Mouse (Mus musculus) midbrain, postnatal 0 days (tissue): Measurements from ENCODE around the gene Pfn4. TPM values are rescaled to one million over a fixed set of nuclear protein-coding genes. Genes with fewer than 3 reads are reported as not detected.

Experiments used
- ATAC-seq: fragments of 200-750 bp; cut with Nextera tagmentation; 2 replicates; pipeline ENCODE4 v1.8.0; 2017; ENCODE audit warnings: moderate number of reproducible peaks, mild to moderate bottlenecking, moderate TSS enrichment, moderate library complexity; ENCODE audit not compliant: low FRiP score
- DNase-seq: peaks from one replicate; pipeline ENCODE4 v3.0.0-alpha.2; 2015; ENCODE audit warnings: low spot score
- H3K27ac ChIP-seq: fragments of 300-500 bp; sonication (generic); 2 replicates; pipeline ENCODE4 v1.5.1; 2014; ENCODE audit warnings: low read depth, mild to moderate bottlenecking, low read length, mixed read lengths
- H3K27me3 ChIP-seq: fragments of 300-500 bp; sonication (generic); 2 replicates; pipeline ENCODE4 v1.6.1; 2014; ENCODE audit warnings: low read length, control low read depth, mixed read lengths; ENCODE audit not compliant: insufficient read depth
- H3K36me3 ChIP-seq: fragments of 300-500 bp; sonication (generic); 2 replicates; pipeline ENCODE4 v1.6.1; 2014; ENCODE audit warnings: low read length, control low read depth, mixed read lengths; ENCODE audit not compliant: insufficient read depth
- H3K4me1 ChIP-seq: fragments of 300-500 bp; sonication (generic); 2 replicates; pipeline ENCODE4 v1.6.1; 2014; ENCODE audit warnings: mild to moderate bottlenecking, control low read depth, antibody characterized with exemption, low read length, mixed read lengths; ENCODE audit not compliant: insufficient read depth
- H3K4me2 ChIP-seq: fragments of 300-500 bp; sonication (generic); 2 replicates; pipeline ENCODE4 v1.6.1; 2014; ENCODE audit warnings: low read depth, mild to moderate bottlenecking, low read length, mixed read lengths; ENCODE audit not compliant: poor library complexity, severe bottlenecking
- H3K4me3 ChIP-seq: fragments of 300-500 bp; sonication (generic); 2 replicates; pipeline ENCODE4 v1.5.1; 2014; ENCODE audit warnings: low read depth, mild to moderate bottlenecking, low read length, moderate library complexity
- H3K9ac ChIP-seq: fragments of 300-500 bp; sonication (generic); replicated peaks from 2 replicates; pipeline ENCODE4 v1.6.1; 2014; ENCODE audit warnings: mild to moderate bottlenecking, low read length, moderate library complexity, mixed read lengths; ENCODE audit not compliant: poor library complexity, severe bottlenecking
- H3K9me3 ChIP-seq: fragments of 300-500 bp; sonication (generic); 2 replicates; pipeline ENCODE4 v1.6.1; 2016; ENCODE audit warnings: low read length, control low read depth
- CTCF ChIP-seq: IDR thresholded peaks from 2 replicates; pipeline ENCODE4 v1.5.1; 2016; ENCODE audit warnings: antibody characterized with exemption, mild to moderate bottlenecking
- WGBS: fragments of 180-500 bp; shearing (Covaris S2); extraction: QIAGEN DNeasy Blood & Tissue Kit; methylation state at CpG from one replicate; pipeline ENCODE4 v1.1.7; 2014; 5-methylcytosine and 5-hydroxymethylcytosine counted together
- polyA plus RNA-seq: library from polyadenylated mRNA; unstranded; fragments of >200 nt; fragmentation: Nextera tagmentation; extraction: Ambion mirVana; gene quantifications from 2 replicates; pipeline ENCODE4 v1.2.1, GENCODE M21; 2015
- total RNA-seq: library from RNA; depleted of rRNA; stranded (reverse); fragments of >200 nt; gene quantifications from 2 replicates; pipeline ENCODE4 v1.2.3, GENCODE M21; 2014; rRNA removed

Gene Pfn4
- total and polyA plus RNA-seq, 2 experiments from 2014 or later = 12.8 to 19.9 TPM

GRCm38 (mm10) chr12:4811036-4811435 lies 42.2 kb downstream of the Pfn4 start:
- DNase-seq (no peak), ATAC-seq (no peak)
- Histone ChIP-seq H3K4me2 (no peak overlapping the region), H3K9ac (no peak overlapping the region), H3K27ac (no peak overlapping the region), H3K9me3 (no peaks in the 10 kb centered on the region), H3K27me3 (no peaks in the 10 kb centered on the region), H3K36me3 (no peaks in the 10 kb centered on the region), H3K4me3 (no peak overlapping the region), H3K4me1 (no peaks in the 10 kb centered on the region)
- TF ChIP-seq CTCF = no peak
- 82% methylated on average over 4 of the region's 4 CpGs for WGBS

GRCm38 (mm10) chr12:4811705-4812104 lies 42.9 kb downstream of the Pfn4 start:
- ATAC-seq (no peak), DNase-seq (no peak)
- Histone ChIP-seq H3K9ac (no peak overlapping the region), H3K9me3 (no peaks in the 10 kb centered on the region), H3K27ac (no peak overlapping the region), H3K4me1 (peaks cover 3% of the 10 kb centered on the region; the same call in 1 of the 2 replicates), H3K4me3 (no peak overlapping the region), H3K4me2 (no peak overlapping the region), H3K27me3 (no peaks in the 10 kb centered on the region), H3K36me3 (no peaks in the 10 kb centered on the region)
- 74% methylated on average over 3 of the region's 3 CpGs for WGBS
- TF ChIP-seq CTCF = no peak

GRCm38 (mm10) chr12:4813636-4814035 lies 44.8 kb downstream of the Pfn4 start:
- 81% methylated on average over 4 of the region's 4 CpGs for WGBS
- no peak for TF ChIP-seq CTCF
- Histone ChIP-seq H3K9me3 (no peaks in the 10 kb centered on the region), H3K4me3 (no peak overlapping the region), H3K27me3 (no peaks in the 10 kb centered on the region), H3K9ac (no peak overlapping the region), H3K4me2 (no peak overlapping the region), H3K36me3 (no peaks in the 10 kb centered on the region), H3K27ac (no peak overlapping the region), H3K4me1 (peaks cover 9% of the 10 kb centered on the region)
- DNase-seq (no peak), ATAC-seq (no peak)

- H3K4me2 ChIP-seq = peak overlapping the region; percentile 68
- H3K27me3 ChIP-seq = no peaks in the 10 kb centered on the region
- peaks cover 12% of the 10 kb centered on the region for H3K36me3 ChIP-seq
- no peak for DNase-seq
- peak overlapping the region; percentile 81 for H3K27ac ChIP-seq
- no peak for TF ChIP-seq CTCF
- H3K4me1 ChIP-seq = peaks cover 12% of the 10 kb centered on the region
- H3K9ac ChIP-seq = peak overlapping the region; percentile 79
- H3K4me3 ChIP-seq = peak overlapping the region; percentile 89
- ATAC-seq = peak; percentile 83; the same call in 1 of the 2 replicates
- WGBS = 6% methylated on average over 24 of the region's 24 CpGs
- H3K9me3 ChIP-seq = no peaks in the 10 kb centered on the region
Measured at GRCm38 (mm10) chr12:4816680-4817360, 48.0 kb downstream of the Pfn4 start.

- under 1% methylated on average over 49 of the region's 49 CpGs for WGBS
- Histone ChIP-seq H3K27me3 (no peaks in the 10 kb centered on the region), H3K9me3 (no peaks in the 10 kb centered on the region), H3K36me3 (peaks cover 13% of the 10 kb centered on the region), H3K4me2 (peak within 1 kb of the TSS; percentile 68), H3K9ac (peak within 1 kb of the TSS; percentile 79), H3K4me1 (peaks cover 12% of the 10 kb centered on the region), H3K27ac (peak within 1 kb of the TSS; percentile 81), H3K4me3 (peak within 1 kb of the TSS; percentile 89)
- TF ChIP-seq CTCF = no peak
- ATAC-seq = peak; percentile 97
- DNase-seq = peak; percentile 98
Measured at GRCm38 (mm10) chr12:4817361-4818101, 48.7 kb downstream of the Pfn4 start, which contains the start of gene Sf3b6. TSS of gene Sf3b6 (plus strand) at chr12:4817544.

- no peak for ATAC-seq
- 74% methylated on average over 3 of the region's 3 CpGs for WGBS
- H3K4me1 ChIP-seq = no peaks in the 10 kb centered on the region
Measured at GRCm38 (mm10) chr12:4827256-4827655, 58.4 kb downstream of the Pfn4 start.

More at GRCm38 (mm10) chr12:4827256-4827655, 58.4 kb downstream of the Pfn4 start:
- H3K36me3 ChIP-seq = peaks cover 38% of the 10 kb centered on the region
- H3K27me3 ChIP-seq = no peaks in the 10 kb centered on the region
- TF ChIP-seq CTCF = no peak
- no peak overlapping the region for H3K9ac ChIP-seq
- no peaks in the 10 kb centered on the region for H3K9me3 ChIP-seq
- no peak overlapping the region for H3K27ac ChIP-seq
- no peak for DNase-seq
- H3K4me3 ChIP-seq = no peak overlapping the region
- H3K4me2 ChIP-seq = no peak overlapping the region

Other genes starting within 250 kb of the Pfn4 start
- gene Itsn2, start 176.4 kb upstream of the Pfn4 start, total RNA-seq = 23.4 and 27.1 TPM in 2 replicates
- 19.7 and 20.6 TPM in 2 replicates for gene Itsn2, start 176.4 kb upstream of the Pfn4 start, polyA plus RNA-seq
- gene Gm3625, start 176.1 kb upstream of the Pfn4 start, total RNA-seq = not detected in 2 replicates
- gene Gm3625, start 176.1 kb upstream of the Pfn4 start, polyA plus RNA-seq = not detected in 2 replicates
- 0.99 and 1.9 TPM in 2 replicates for gene Fam228a, start 30.6 kb upstream of the Pfn4 start, total RNA-seq
- 0.26 and 0.58 TPM in 2 replicates for gene Fam228a, start 30.6 kb upstream of the Pfn4 start, polyA plus RNA-seq
- 5.6 and 6.5 TPM in 2 replicates for gene Fam228b, start 245 bp downstream of the Pfn4 start, total RNA-seq
- 7.2 and 8.7 TPM in 2 replicates for gene Fam228b, start 245 bp downstream of the Pfn4 start, polyA plus RNA-seq
- 72.9 and 84.7 TPM in 2 replicates for gene Sf3b6, start 48.5 kb downstream of the Pfn4 start, total RNA-seq
- 299 and 341 TPM in 2 replicates for gene Sf3b6, start 48.5 kb downstream of the Pfn4 start, polyA plus RNA-seq
- gene Fkbp1b, start 72.6 kb downstream of the Pfn4 start, total RNA-seq = 55.5 and 82.1 TPM in 2 replicates
- 80.5 and 83.8 TPM in 2 replicates for gene Fkbp1b, start 72.6 kb downstream of the Pfn4 start, polyA plus RNA-seq
- 9.7 and 11.0 TPM in 2 replicates for gene Wdcp, start 74.3 kb downstream of the Pfn4 start, total RNA-seq
- 11.0 and 11.6 TPM in 2 replicates for gene Wdcp, start 74.3 kb downstream of the Pfn4 start, polyA plus RNA-seq
- gene Mfsd2b, start 105.3 kb downstream of the Pfn4 start, total RNA-seq = 1.1 and 2.5 TPM in 2 replicates
- gene Mfsd2b, start 105.3 kb downstream of the Pfn4 start, polyA plus RNA-seq = 1.3 and 1.5 TPM in 2 replicates
- gene Ubxn2a, start 138.7 kb downstream of the Pfn4 start, total RNA-seq = 26.6 and 35.1 TPM in 2 replicates
- 36.9 and 40.9 TPM in 2 replicates for gene Ubxn2a, start 138.7 kb downstream of the Pfn4 start, polyA plus RNA-seq
- gene Atad2b, start 148.3 kb downstream of the Pfn4 start, total RNA-seq = 27.2 and 31.7 TPM in 2 replicates
- 6.1 and 8.8 TPM in 2 replicates for gene Atad2b, start 148.3 kb downstream of the Pfn4 start, polyA plus RNA-seq